Mouse (Mus musculus): ENCODE measurements around the gene Ubr3. TPM values are rescaled to one million over a fixed set of nuclear protein-coding genes. Genes with fewer than 3 reads are reported as not detected.

Gene Ubr3
- 38.7 and 40.5 TPM in 2 replicates for polyA plus RNA-seq (2012; ENCODE audit: insufficient read depth, insufficient read length, missing spikeins)

DNA sequence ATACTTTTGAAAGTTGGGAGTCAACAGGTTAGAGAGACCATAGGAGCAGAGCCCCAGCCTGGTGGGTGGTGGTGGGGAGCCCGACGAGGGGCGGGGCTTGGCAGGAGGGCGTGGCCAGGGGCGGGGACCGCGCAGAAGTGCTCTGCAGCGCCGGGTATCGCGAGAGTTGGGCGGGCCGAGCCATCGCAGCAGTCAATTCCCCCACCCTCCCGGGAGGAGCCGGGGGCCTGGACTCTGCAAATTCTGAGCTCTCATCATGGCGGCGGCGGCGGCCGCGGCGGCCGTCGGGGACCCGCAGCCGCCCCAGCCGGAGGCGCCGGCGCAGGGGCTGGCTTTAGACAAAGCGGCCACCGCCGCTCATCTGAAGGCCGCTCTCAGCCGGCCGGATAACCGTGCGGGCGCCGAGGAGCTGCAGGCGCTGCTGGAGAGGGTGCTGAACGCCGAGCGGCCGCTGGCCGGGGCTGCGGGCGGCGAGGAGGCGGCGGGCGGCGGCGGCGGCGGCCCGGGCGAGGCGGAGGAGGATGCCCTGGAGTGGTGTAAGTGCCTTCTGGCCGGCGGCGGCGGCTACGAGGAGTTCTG is at the start of gene Ubr3:
TSS of gene Ubr3 (plus strand) at position 208 of the 579 bp plus-strand sequence.
- peak within 1 kb of the TSS; percentile 49 for H3K27ac ChIP-seq (ENCODE audit: insufficient read depth, low read depth, low read length)

DNA sequence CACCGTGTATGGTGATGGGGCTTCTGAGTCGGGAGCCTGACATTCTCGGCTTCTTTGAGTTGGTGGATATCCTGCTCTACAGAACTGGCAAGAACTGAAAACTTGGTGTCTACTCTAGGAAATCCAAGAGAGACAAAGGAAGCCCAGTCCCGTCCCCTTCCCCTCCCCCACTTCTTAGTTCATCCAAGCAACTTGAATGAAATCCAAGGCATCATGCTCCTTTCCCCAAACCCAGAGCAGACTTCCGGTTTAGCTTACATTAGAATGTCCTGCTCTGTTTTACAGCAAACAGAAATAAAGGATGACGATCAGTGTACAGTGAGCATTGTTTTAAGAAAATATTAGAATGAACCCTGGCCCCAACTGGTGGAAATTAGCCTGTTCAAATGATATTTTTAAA is 47.8 kb upstream of the Ubr3 start:
- Histone ChIP-seq H3K4me3 (ENCODE audit: insufficient read depth, low read length) (no peak overlapping the region; the same call in 1 of the 2 replicates), H3K27ac (ENCODE audit: insufficient read depth, low read depth, low read length) (peak overlapping the region; percentile 69), H3K4me1 (ENCODE audit: control insufficient read depth, insufficient read depth, low read length) (peaks cover 13% of the 10 kb centered on the region)
- TF ChIP-seq POLR2A (IDR thresholded peaks at IDR 0.05; ENCODE audit: borderline replicate concordance, low read depth, low read length) (no peak), CTCF (IDR thresholded peaks at IDR 0.05; ENCODE audit: low read depth, low read length) (no peak)

More for the DNA sequence above, at the start of gene Ubr3:
- peaks cover 2% of the 10 kb centered on the region for H3K4me1 ChIP-seq (ENCODE audit: control insufficient read depth, insufficient read depth, low read length)
- TF ChIP-seq POLR2A (IDR thresholded peaks at IDR 0.05; ENCODE audit: borderline replicate concordance, low read depth, low read length) (peak; percentile 96), CTCF (IDR thresholded peaks at IDR 0.05; ENCODE audit: low read depth, low read length) (no peak)
- H3K4me3 ChIP-seq (ENCODE audit: insufficient read depth, low read length) = peak within 1 kb of the TSS; percentile 99

DNA sequence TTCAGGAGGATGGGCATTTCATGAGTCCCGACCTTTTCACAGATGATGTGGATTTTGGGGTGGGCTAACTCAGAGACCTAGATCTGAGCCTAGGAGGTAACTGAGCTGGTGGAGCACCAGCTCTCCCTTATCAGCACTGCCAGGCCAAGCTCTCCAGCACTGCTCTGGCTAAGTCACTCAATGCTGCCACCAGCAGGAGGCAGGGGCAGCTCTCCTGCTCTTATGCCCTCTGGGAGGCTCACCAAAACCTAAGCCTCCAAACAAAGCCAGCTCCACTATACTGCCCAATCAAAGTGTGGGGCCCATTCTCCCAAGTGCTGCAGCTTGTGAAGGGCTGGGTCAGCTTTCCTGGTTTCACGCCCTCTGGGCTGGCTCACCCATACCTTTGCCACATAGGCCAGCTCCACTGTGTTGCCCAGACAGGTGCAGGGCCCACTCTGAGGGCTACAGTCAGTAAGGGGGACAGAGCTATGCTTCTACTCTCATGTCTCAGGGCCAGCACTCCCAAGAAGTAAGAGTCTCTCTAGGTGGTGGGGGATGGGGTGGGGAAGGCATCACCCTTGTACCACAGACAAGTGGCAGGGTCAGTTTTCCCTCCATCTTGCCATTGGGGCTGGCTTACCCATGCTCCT is 45.5 kb upstream of the Ubr3 start:
- peaks cover 14% of the 10 kb centered on the region for H3K4me1 ChIP-seq (ENCODE audit: control insufficient read depth, insufficient read depth, low read length)
- TF ChIP-seq POLR2A (IDR thresholded peaks at IDR 0.05; ENCODE audit: borderline replicate concordance, low read depth, low read length) (no peak), CTCF (IDR thresholded peaks at IDR 0.05; ENCODE audit: low read depth, low read length) (no peak)
- H3K27ac ChIP-seq (ENCODE audit: insufficient read depth, low read depth, low read length) = no peak overlapping the region
- H3K4me3 ChIP-seq (ENCODE audit: insufficient read depth, low read length) = no peak overlapping the region

DNA sequence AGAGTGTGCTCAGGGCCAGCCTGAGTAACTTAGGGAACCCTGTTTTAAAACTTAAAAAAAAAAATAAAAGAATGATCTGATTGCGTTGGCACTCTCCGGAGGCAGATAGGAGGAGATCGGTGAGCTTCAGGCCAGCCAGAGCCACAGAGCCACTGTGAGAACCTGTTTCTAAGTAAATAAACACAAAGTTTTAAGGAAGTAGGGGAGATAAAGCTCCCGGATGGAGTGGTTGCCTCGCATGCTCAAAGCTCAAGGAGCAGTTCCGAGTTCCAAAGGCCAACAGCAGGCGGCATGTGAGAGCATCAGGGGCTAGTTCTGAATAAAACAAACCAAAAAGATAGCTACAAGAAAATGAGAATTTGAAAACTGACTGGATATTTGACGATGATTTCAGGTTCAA is 40.7 kb upstream of the Ubr3 start:
- no peak overlapping the region for H3K4me3 ChIP-seq (ENCODE audit: insufficient read depth, low read length)
- H3K27ac ChIP-seq (ENCODE audit: insufficient read depth, low read depth, low read length) = no peak overlapping the region
- peaks cover 5% of the 10 kb centered on the region; the same call in 1 of the 2 replicates for H3K4me1 ChIP-seq (ENCODE audit: control insufficient read depth, insufficient read depth, low read length)
- TF ChIP-seq POLR2A (IDR thresholded peaks at IDR 0.05; ENCODE audit: borderline replicate concordance, low read depth, low read length) (no peak), CTCF (IDR thresholded peaks at IDR 0.05; ENCODE audit: low read depth, low read length) (no peak)

DNA sequence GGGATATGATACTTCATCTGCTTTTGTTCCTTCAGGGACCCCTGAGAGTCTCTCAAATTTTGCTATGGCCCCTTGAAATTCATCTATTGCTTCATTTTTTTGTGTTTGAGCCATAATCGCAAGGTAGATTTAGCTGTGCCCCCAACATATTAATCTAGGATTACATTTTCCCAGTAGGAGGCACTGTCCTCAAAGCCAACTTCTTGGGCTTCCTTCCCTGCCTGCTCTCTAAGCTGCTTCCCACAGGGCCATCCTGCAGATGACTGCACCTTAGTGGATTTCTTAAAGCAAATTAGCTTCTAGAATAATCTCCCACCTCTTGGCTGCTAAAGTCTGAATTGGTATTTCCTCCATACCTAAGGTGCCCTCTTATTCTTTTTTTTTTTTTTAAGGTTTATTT is 39.2 kb upstream of the Ubr3 start:
- Histone ChIP-seq H3K4me1 (ENCODE audit: control insufficient read depth, insufficient read depth, low read length) (peaks cover 5% of the 10 kb centered on the region; the same call in 1 of the 2 replicates), H3K4me3 (ENCODE audit: insufficient read depth, low read length) (no peak overlapping the region), H3K27ac (ENCODE audit: insufficient read depth, low read depth, low read length) (no peak overlapping the region)
- peak; percentile 18; the same call in 1 of the 2 replicates for TF ChIP-seq CTCF (IDR thresholded peaks at IDR 0.05; ENCODE audit: low read depth, low read length)
- TF ChIP-seq POLR2A (IDR thresholded peaks at IDR 0.05; ENCODE audit: borderline replicate concordance, low read depth, low read length) = no peak

DNA sequence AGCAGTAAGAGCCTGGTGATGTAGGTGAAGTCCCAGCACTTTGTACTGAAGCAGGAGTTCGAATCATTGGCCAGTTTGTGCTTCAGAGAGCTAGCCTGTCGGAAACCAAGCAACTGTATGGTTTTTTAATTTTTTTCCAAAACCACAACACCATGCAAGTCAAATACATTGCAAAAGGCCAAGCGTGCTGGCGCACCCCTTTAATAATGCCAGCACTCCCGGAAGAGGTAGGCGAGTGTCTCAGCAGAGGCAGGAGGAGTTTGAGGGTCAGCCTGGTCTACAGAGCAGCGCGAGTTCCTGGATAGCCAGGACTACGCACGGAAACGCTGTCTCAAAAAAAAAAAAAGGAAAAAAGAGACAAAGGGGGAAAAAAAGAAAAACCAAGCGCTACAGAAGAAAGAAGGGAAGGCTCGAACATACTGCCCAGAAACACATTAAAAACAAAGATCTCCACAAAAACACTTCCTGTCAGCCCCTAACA is 36.0 kb upstream of the Ubr3 start:
- H3K4me3 ChIP-seq (ENCODE audit: insufficient read depth, low read length) = peak overlapping the region; percentile 99
- peaks cover 9% of the 10 kb centered on the region; the same call in 1 of the 2 replicates for H3K4me1 ChIP-seq (ENCODE audit: control insufficient read depth, insufficient read depth, low read length)
- H3K27ac ChIP-seq (ENCODE audit: insufficient read depth, low read depth, low read length) = peak overlapping the region; percentile 91
- TF ChIP-seq POLR2A (IDR thresholded peaks at IDR 0.05; ENCODE audit: borderline replicate concordance, low read depth, low read length) (no peak), CTCF (IDR thresholded peaks at IDR 0.05; ENCODE audit: low read depth, low read length) (no peak)

DNA sequence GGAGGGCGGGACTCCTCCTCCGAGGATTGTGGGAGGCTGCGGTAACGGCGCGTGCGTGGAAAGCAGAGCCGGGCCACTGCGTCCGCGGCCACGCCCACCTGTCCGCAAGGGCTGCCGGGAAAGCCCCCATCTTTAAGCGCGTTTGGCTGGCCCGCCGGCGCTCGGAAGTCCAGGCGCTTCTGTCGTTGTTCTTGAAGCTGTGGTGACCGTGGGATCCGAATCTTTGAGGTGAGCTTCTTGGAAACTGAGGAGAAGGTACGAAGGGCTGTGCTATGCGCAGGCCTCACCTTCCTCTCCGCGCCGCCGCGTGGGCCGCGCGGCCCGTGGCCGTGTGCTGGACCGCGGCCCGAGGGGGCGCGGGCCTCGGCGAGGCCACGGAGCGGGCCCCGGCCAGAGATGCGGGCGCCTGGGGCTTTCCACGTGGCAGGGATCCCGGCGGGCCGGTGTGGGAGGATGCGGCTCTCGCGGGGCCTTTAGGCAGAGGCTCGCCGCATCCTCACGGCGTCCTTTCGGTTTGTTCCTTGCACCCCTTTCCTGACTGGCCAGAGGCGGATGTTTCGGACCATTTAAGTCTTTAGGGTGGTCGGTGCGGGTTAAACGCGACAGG is 35.5 kb upstream of the Ubr3 start, which contains the start of gene Ssb:
TSS of gene Ssb (plus strand) at position 78 of the 607 bp plus-strand sequence.
- Histone ChIP-seq H3K27ac (ENCODE audit: insufficient read depth, low read depth, low read length) (peak within 1 kb of the TSS; percentile 91), H3K4me1 (ENCODE audit: control insufficient read depth, insufficient read depth, low read length) (peaks cover 7% of the 10 kb centered on the region; the same call in 1 of the 2 replicates), H3K4me3 (ENCODE audit: insufficient read depth, low read length) (peak within 1 kb of the TSS; percentile 99)
- TF ChIP-seq CTCF (IDR thresholded peaks at IDR 0.05; ENCODE audit: low read depth, low read length) (no peak), POLR2A (IDR thresholded peaks at IDR 0.05; ENCODE audit: borderline replicate concordance, low read depth, low read length) (no peak)

DNA sequence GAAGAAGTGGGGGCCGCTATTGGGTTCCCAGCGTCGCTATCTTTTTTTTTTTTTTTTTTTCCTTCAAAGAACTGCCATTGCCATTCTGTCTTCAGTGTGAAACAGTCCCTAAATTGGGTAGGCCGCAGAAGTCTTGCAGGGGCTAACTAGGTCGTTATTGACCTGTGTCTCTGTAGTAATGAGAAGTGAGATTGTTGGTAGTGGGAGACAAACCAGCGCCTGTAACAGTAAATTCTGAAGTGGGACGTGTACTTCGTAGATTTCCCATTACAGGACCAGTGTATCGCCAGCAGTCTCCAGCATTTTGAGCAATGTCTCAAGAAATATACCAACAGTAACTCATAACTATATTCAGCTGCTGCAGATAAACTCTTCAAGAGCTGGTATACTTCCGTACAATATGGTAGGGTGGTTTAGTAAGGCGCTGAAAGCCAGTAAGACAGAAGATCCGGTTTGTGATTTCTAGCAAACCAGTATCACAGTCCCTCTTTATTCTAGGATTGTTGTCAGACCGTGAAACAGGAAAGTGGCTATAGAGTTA is 34.9 kb upstream of the Ubr3 start:
- Histone ChIP-seq H3K27ac (ENCODE audit: insufficient read depth, low read depth, low read length) (peak overlapping the region; percentile 84; the same call in 1 of the 2 replicates), H3K4me3 (ENCODE audit: insufficient read depth, low read length) (peak overlapping the region; percentile 99)
- TF ChIP-seq CTCF (IDR thresholded peaks at IDR 0.05; ENCODE audit: low read depth, low read length) (no peak), POLR2A (IDR thresholded peaks at IDR 0.05; ENCODE audit: borderline replicate concordance, low read depth, low read length) (no peak)

DNA sequence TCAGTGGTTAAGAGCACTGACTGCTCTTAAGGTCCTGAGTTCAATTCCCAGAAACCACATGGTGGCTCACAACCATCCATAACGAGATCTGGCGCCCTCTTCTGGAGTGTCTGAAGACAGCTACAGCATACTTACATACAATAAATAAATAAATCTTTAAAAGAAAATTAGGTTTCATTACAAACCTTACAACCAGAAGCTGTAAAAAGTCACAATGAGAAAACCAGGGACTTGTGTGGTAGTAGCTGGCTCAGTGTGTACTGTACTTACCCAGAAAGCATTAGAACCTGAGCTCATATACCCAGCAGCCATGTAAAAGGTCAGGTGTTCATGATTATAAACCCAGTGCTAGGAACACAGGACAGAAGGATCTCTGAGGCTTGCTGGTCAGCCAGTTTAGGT is 13.1 kb upstream of the Ubr3 start:
- TF ChIP-seq CTCF (IDR thresholded peaks at IDR 0.05; ENCODE audit: low read depth, low read length) (no peak), POLR2A (IDR thresholded peaks at IDR 0.05; ENCODE audit: borderline replicate concordance, low read depth, low read length) (no peak)
- H3K4me3 ChIP-seq (ENCODE audit: insufficient read depth, low read length) = peak overlapping the region; percentile 71; the same call in 1 of the 2 replicates
- H3K27ac ChIP-seq (ENCODE audit: insufficient read depth, low read depth, low read length) = no peak overlapping the region
- peaks cover 4% of the 10 kb centered on the region; the same call in 1 of the 2 replicates for H3K4me1 ChIP-seq (ENCODE audit: control insufficient read depth, insufficient read depth, low read length)

More for the DNA sequence above, 34.9 kb upstream of the Ubr3 start:
- H3K4me1 ChIP-seq (ENCODE audit: control insufficient read depth, insufficient read depth, low read length) = peaks cover 7% of the 10 kb centered on the region; the same call in 1 of the 2 replicates
